Mouse (Mus musculus): Measurements from ENCODE around the gene Nr1i3. TPM values are rescaled to one million over a fixed set of nuclear protein-coding genes. Genes with fewer than 3 reads are reported as not detected.

Gene Nr1i3
- total RNA-seq (2021), result under 1 TPM in 1 of 2 experiments, not detected in 1; 0.29 TPM
- long read RNA-seq, experiment 1, result 0 reads
- long read RNA-seq, experiment 2, result 0 reads

GRCm38 (mm10) chr1:171213801-171214496 lies at the start of gene Nr1i3:
TSS of gene Nr1i3 (plus strand) at chr1:171213970.
- DNase-seq (ENCODE audit: low spot score in 2 of 2), result no peak

- DNase-seq (ENCODE audit: low spot score in 2 of 2), result no peak
Observed at GRCm38 (mm10) chr1:171164258-171164657, 49.5 kb upstream of the Nr1i3 start.

- no peak for DNase-seq (ENCODE audit: low spot score in 2 of 2)
Observed at GRCm38 (mm10) chr1:171165629-171166345, 48.0 kb upstream of the Nr1i3 start.

GRCm38 (mm10) chr1:171168906-171169305 lies 44.9 kb upstream of the Nr1i3 start:
- DNase-seq (ENCODE audit: low spot score in 2 of 2), result no peak

- no peak for DNase-seq (ENCODE audit: low spot score in 2 of 2)
Observed at GRCm38 (mm10) chr1:171169913-171170312, 43.9 kb upstream of the Nr1i3 start.

- no peak for DNase-seq (ENCODE audit: low spot score in 2 of 2)
Observed at GRCm38 (mm10) chr1:171171138-171171537, 42.6 kb upstream of the Nr1i3 start.

GRCm38 (mm10) chr1:171172779-171173178 lies 41.0 kb upstream of the Nr1i3 start:
- no peak for DNase-seq (ENCODE audit: low spot score in 2 of 2)

GRCm38 (mm10) chr1:171179487-171180171 lies 34.1 kb upstream of the Nr1i3 start:
- DNase-seq (ENCODE audit: low spot score in 2 of 2), result no peak

GRCm38 (mm10) chr1:171183025-171183424 lies 30.7 kb upstream of the Nr1i3 start:
- DNase-seq (ENCODE audit: low spot score in 2 of 2), result no peak

- DNase-seq (ENCODE audit: low spot score in 2 of 2), result no peak
Observed at GRCm38 (mm10) chr1:171183620-171184019, 30.1 kb upstream of the Nr1i3 start.

GRCm38 (mm10) chr1:171184314-171184713 lies 29.5 kb upstream of the Nr1i3 start:
- DNase-seq (ENCODE audit: low spot score in 2 of 2), result no peak

GRCm38 (mm10) chr1:171185655-171186054 lies 28.1 kb upstream of the Nr1i3 start:
- DNase-seq (ENCODE audit: low spot score in 2 of 2), result no peak

GRCm38 (mm10) chr1:171187851-171188700 lies 25.7 kb upstream of the Nr1i3 start:
- DNase-seq (ENCODE audit: low spot score in 2 of 2), result no peak

- no peak for DNase-seq (ENCODE audit: low spot score in 2 of 2)
Observed at GRCm38 (mm10) chr1:171189046-171189445, 24.7 kb upstream of the Nr1i3 start.

GRCm38 (mm10) chr1:171189476-171190114 lies 24.2 kb upstream of the Nr1i3 start:
- no peak for DNase-seq (ENCODE audit: low spot score in 2 of 2)

- DNase-seq (ENCODE audit: low spot score in 2 of 2), result no peak
Observed at GRCm38 (mm10) chr1:171190832-171191231, 22.9 kb upstream of the Nr1i3 start.

- no peak for DNase-seq (ENCODE audit: low spot score in 2 of 2)
Observed at GRCm38 (mm10) chr1:171192283-171192682, 21.5 kb upstream of the Nr1i3 start.

- no peak for DNase-seq (ENCODE audit: low spot score in 2 of 2)
Observed at GRCm38 (mm10) chr1:171193093-171193840, 20.5 kb upstream of the Nr1i3 start.

- DNase-seq (ENCODE audit: low spot score in 2 of 2), result no peak
Observed at GRCm38 (mm10) chr1:171193911-171194830, 19.6 kb upstream of the Nr1i3 start.

All from gastrocnemius, postnatal 4 days (tissue).